Mouse (Mus musculus) neural tube, embryonic 12.5 days (tissue): ENCODE results near the gene Rps6kl1. TPM values are rescaled to one million over a fixed set of nuclear protein-coding genes. Genes with fewer than 3 reads are reported as not detected.
A peak's percentile ranks its signal among the peaks of the same experiment; 100 is the strongest.

ENCODE experiments used
- ATAC-seq: fragments of 200-750 bp; cut with Nextera tagmentation; 2 replicates; pipeline ENCODE4 v1.8.0; 2017; ENCODE audit warnings: low read depth, mild to moderate bottlenecking, moderate TSS enrichment, moderate library complexity; ENCODE audit not compliant: low FRiP score
- H3K27ac ChIP-seq: fragments of 300-500 bp; sonication (generic); 2 replicates; pipeline ENCODE4 v1.5.1; 2016
- H3K27me3 ChIP-seq: fragments of 300-500 bp; sonication (generic); replicated peaks from 2 replicates; pipeline ENCODE4 v1.6.1; 2016; ENCODE audit warnings: mild to moderate bottlenecking
- H3K36me3 ChIP-seq: fragments of 300-500 bp; sonication (generic); 2 replicates; pipeline ENCODE4 v1.6.1; 2016; ENCODE audit warnings: mild to moderate bottlenecking
- H3K4me1 ChIP-seq: fragments of 300-500 bp; sonication (generic); 2 replicates; pipeline ENCODE4 v1.6.1; 2016
- H3K4me2 ChIP-seq: fragments of 300-500 bp; sonication (generic); replicated peaks from 2 replicates; pipeline ENCODE4 v1.6.1; 2016; ENCODE audit warnings: mild to moderate bottlenecking
- H3K4me3 ChIP-seq: fragments of 300-500 bp; sonication (generic); 2 replicates; pipeline ENCODE4 v1.5.1; 2016
- H3K9ac ChIP-seq: fragments of 300-500 bp; sonication (generic); 2 replicates; pipeline ENCODE4 v1.6.1; 2016; ENCODE audit warnings: mild to moderate bottlenecking
- H3K9me3 ChIP-seq: fragments of 300-500 bp; sonication (generic); 2 replicates; pipeline ENCODE4 v1.6.1; 2016; ENCODE audit warnings: mild to moderate bottlenecking
- WGBS: fragments of 180-500 bp; shearing (Covaris S2); methylation state at CpG from one replicate; pipeline ENCODE4 v1.1.7; 2016; 5-methylcytosine and 5-hydroxymethylcytosine counted together
- polyA plus RNA-seq: library from polyadenylated mRNA; unstranded; fragments of >200 nt; fragmentation: Nextera tagmentation; extraction: Ambion mirVana; gene quantifications from 2 replicates; pipeline ENCODE4 v1.2.1, GENCODE M21; 2016

Gene Rps6kl1
- polyA plus RNA-seq, 1 experiment from 2014 or later: 14.6 TPM

DNA sequence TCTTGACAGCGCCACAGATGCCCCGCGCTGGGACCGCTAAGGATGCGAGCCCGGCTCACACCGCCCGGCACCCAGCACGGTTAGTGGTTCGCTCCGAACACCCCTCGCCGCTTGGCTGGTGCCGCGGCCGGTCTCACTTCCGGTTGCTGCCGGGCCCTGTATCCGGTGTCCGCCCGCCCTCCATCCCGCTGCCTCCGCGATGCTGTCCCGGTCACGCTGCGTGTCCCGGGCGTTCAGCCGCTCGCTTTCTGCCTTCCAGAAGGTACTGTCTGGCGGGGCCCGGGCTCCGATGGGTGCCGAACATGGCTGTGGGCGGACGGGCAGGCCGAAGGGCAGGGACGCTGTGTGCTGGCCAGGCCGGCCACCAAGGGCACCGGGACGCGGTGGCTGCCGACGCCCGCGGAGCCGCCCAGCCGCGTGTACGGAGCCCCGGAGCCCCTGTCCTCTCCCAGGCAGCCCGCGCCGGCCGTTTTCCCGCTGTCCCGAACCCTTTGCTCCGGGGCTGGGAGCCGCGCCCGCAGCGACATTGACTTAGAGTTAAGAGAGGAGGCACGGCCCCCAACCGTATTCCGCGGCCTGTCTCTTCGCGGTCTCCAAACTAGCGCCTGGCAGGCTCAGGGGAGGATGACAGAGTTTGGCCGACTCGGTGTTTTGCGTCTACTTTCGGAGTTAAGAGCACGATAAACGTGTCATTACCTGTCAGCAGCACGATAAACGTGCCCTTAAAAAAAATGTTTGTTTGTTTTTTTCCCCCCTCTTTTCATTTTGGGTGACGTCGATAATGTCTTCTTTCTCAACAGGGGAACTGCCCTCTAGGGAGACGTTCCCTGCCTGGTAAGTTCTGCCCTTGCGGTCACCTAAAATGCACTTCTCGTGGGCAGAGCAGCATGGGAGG, 40.1 kb downstream of the Rps6kl1 start, which contains the start of the genes Prox2 and Dlst:
TSS of gene Prox2 (minus strand) at position 62 of the 895 bp plus-strand sequence.
TSS of gene Dlst (plus strand) at position 136 of the 895 bp plus-strand sequence.
- peaks cover 9% of the 10 kb centered on the region for H3K36me3 ChIP-seq
- peak; percentile 97 for ATAC-seq
- H3K27ac ChIP-seq: peak within 1 kb of the TSS; percentile 63
- H3K27me3 ChIP-seq: no peaks in the 10 kb centered on the region
- H3K4me2 ChIP-seq: peak within 1 kb of the TSS; percentile 87
- H3K4me1 ChIP-seq: peaks cover 28% of the 10 kb centered on the region
- WGBS: under 1% methylated on average over 83 of the region's 83 CpGs
- H3K9ac ChIP-seq: peak within 1 kb of the TSS; percentile 95
- H3K9me3 ChIP-seq: no peaks in the 10 kb centered on the region
- peak within 1 kb of the TSS; percentile 97 for H3K4me3 ChIP-seq

DNA sequence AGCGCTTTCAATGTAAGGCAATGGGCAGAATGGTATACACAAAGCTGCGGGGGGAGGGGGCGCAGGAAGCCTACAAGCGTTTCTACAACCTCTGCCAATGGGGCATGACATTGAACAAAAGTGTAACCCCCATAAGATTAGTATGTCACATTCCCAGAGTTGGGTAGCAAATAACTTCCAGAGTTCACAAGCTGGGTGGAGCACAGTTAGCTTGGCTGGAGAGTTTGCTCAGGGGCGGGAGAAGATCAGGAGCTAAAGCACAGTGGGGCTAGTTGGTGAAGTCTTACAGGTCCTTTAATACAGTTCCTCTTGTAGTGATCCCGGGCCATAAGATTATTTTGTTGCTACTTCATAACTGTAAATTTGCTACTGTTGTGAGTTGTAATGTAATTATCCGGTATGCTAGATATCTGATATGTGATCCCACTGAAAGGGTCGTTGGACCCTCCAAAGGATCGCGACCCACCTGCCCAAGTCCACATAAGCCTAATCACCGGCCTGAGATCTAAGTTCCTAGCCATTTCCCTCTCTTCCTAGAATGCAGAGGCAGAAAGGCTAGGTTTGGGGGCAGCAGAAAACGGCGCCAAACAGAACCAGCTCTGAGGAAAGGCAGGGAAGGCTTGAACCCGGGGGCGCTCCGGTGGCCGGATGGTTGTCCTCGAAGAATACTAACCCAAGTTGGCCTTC, 40.9 kb downstream of the Rps6kl1 start:
- no peaks in the 10 kb centered on the region for H3K9me3 ChIP-seq
- H3K4me2 ChIP-seq: peak overlapping the region; percentile 87
- peak overlapping the region; percentile 95 for H3K9ac ChIP-seq
- H3K36me3 ChIP-seq: peaks cover 3% of the 10 kb centered on the region
- peaks cover 28% of the 10 kb centered on the region for H3K4me1 ChIP-seq
- ATAC-seq: peak; percentile 1; the same call in 1 of the 2 replicates
- no peaks in the 10 kb centered on the region for H3K27me3 ChIP-seq
- H3K27ac ChIP-seq: 0 out of 2 replicates have a peak overlapping the region, but pooled peaks have one; percentile 29
- WGBS: 17% methylated on average over 18 of the region's 18 CpGs
- H3K4me3 ChIP-seq: peak overlapping the region; percentile 97

DNA sequence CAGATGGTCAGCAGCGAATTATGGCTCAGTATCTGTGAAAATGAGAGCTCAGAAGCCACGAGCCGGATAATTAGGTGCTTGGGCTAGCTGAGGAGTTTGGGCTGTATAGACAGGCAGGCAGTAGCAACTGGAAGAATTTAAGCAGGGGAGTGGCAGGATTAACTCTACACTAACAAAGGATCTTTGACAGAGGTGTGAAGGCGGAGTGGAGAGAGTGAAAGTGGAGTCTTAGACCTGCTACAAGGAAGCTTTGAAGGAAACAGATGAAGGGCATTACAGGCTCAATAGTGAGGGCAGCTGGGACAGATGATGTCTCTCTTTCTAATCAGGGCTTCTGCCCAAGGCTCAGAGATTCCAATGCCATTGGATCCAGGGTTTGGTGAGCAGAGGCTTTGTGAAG, 41.6 kb downstream of the Rps6kl1 start:
- WGBS: 65% methylated on average over 4 of the region's 4 CpGs
- H3K36me3 ChIP-seq: no peaks in the 10 kb centered on the region
- H3K4me1 ChIP-seq: peaks cover 30% of the 10 kb centered on the region
- no peaks in the 10 kb centered on the region for H3K27me3 ChIP-seq
- no peak overlapping the region for H3K4me3 ChIP-seq
- peak overlapping the region; percentile 87; the same call in 1 of the 2 replicates for H3K4me2 ChIP-seq
- no peaks in the 10 kb centered on the region for H3K9me3 ChIP-seq
- no peak for ATAC-seq
- no peak overlapping the region for H3K9ac ChIP-seq
- no peak overlapping the region for H3K27ac ChIP-seq

DNA sequence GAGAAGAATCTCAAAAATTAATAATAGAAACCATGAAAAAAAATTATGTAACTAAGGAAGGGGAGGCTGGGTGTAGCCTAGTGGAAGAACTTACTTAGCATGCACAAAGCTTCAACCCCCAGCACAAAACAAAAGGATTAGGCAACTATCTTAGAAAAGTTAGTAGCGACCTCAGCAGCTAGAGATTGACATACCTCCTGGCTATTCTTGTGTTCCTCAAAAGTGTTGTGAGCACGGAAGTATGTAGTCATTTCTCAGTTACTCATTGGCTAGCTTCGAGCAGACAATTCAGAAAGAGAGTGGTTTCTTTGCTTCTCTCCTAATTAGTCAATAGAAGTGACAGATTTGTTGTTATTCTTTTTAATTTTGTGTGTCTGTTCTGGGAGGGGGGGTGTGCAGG, 42.4 kb downstream of the Rps6kl1 start:
- no peak overlapping the region for H3K27ac ChIP-seq
- no peaks in the 10 kb centered on the region for H3K9me3 ChIP-seq
- H3K4me1 ChIP-seq: peaks cover 30% of the 10 kb centered on the region
- H3K4me3 ChIP-seq: no peak overlapping the region
- no peak overlapping the region for H3K9ac ChIP-seq
- ATAC-seq: no peak
- no peaks in the 10 kb centered on the region for H3K36me3 ChIP-seq
- no peaks in the 10 kb centered on the region for H3K27me3 ChIP-seq
- 75% methylated on average over 3 of the region's 3 CpGs for WGBS
- no peak overlapping the region for H3K4me2 ChIP-seq

DNA sequence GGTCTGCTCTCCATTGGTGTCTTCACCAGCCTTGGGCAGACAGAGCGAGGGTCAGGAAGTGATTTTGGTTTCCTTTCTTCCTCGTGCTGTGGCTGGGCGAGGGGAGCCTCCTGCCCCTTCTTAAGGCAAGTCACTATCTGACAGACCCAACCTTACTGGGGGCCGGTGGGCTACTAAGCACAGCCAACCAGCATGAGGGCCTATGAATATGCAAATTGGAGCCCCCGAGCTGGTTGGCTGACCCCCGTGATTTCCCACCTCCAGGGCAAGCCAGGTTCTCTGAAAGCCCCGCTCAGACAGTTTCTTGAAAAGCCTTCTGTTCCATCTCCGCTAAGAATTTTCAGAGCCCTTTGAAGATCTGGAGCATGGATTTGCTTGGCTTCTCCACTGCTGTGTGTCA, 44.8 kb downstream of the Rps6kl1 start:
- H3K27me3 ChIP-seq: no peaks in the 10 kb centered on the region
- H3K4me3 ChIP-seq: no peak overlapping the region
- H3K27ac ChIP-seq: no peak overlapping the region
- no peaks in the 10 kb centered on the region for H3K9me3 ChIP-seq
- no peaks in the 10 kb centered on the region for H3K36me3 ChIP-seq
- peak overlapping the region; percentile 40 for H3K4me2 ChIP-seq
- 3% methylated on average over 8 of the region's 8 CpGs for WGBS
- no peak for ATAC-seq
- peak overlapping the region; percentile 38; the same call in 1 of the 2 replicates for H3K9ac ChIP-seq
- H3K4me1 ChIP-seq: peaks cover 19% of the 10 kb centered on the region

DNA sequence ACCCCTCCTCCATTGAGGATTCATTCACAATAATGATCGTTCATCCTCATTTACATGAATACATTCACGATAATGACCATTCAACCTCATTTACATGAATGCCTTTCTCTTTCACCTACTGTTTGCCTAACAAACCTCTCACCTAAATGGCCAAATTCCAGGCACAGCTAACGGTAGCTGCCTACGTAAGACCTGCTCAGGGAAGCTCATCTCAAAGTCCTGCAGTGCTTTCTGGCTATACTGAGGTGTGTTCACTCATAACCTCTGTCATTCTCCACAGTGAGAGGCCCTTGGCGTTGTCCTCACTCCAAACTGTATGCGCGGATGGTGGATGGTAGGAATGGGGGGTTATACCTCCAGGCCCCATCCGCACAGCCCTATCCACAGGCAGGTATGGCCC, 46.3 kb downstream of the Rps6kl1 start:
- H3K4me2 ChIP-seq: no peak overlapping the region
- H3K9ac ChIP-seq: no peak overlapping the region
- no peaks in the 10 kb centered on the region for H3K9me3 ChIP-seq
- peaks cover 16% of the 10 kb centered on the region for H3K4me1 ChIP-seq
- 83% methylated on average over 8 of the region's 8 CpGs for WGBS
- ATAC-seq: no peak
- no peak overlapping the region for H3K27ac ChIP-seq
- H3K4me3 ChIP-seq: no peak overlapping the region
- H3K27me3 ChIP-seq: no peaks in the 10 kb centered on the region
- no peaks in the 10 kb centered on the region for H3K36me3 ChIP-seq

DNA sequence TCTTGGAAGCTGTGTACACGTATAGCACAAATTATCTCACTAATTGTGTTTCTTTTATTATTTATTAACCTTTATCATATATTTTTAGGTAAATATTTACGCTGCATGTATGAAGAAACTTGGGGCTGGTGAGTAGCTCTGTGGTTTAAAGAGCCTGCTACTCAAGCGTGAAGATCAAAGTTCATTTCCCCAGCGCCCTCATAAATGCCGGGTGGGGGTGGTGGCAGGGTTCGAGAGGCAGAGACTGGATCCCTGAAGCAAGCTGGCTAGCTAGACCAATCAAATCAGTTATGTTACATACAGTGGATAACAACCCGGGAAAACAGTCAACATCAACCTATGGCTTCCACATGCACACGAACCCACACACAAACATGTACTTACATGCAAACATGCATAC, 48.0 kb downstream of the Rps6kl1 start:
- no peak for ATAC-seq
- no peaks in the 10 kb centered on the region for H3K27me3 ChIP-seq
- H3K9ac ChIP-seq: no peak overlapping the region
- H3K36me3 ChIP-seq: no peaks in the 10 kb centered on the region
- H3K27ac ChIP-seq: no peak overlapping the region
- no peak overlapping the region for H3K4me3 ChIP-seq
- H3K9me3 ChIP-seq: no peaks in the 10 kb centered on the region
- H3K4me2 ChIP-seq: no peak overlapping the region
- WGBS: 77% methylated on average over 8 of the region's 8 CpGs
- H3K4me1 ChIP-seq: peaks cover 12% of the 10 kb centered on the region

DNA sequence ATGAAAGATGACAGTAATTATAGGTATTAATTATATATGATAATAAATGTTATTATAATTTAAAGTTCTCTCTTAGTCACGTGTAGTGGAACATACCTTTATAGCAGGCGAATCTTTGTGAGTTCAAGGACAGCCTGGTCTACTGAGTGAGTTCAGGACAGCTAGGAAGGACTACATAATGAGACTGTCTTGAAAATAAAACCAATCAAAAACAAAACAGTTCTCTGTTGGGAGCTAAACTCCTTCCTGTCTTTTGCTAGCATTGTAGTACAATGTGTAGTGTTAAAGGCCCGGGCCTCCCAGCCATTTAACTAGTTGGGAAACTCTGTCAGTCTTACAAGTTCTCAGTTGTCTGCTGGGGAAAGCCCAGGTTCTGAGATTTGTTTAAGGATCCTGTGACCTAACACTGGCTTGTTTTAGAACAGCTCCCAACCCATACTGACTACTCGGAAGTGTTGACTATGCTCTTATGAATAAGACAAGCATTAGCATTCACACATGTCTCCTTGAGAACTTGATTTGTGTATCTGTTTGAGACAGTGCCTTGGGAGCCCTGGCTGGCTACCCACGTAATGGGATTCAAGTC, 49.5 kb downstream of the Rps6kl1 start:
- Histone ChIP-seq H3K36me3 (no peaks in the 10 kb centered on the region), H3K9ac (no peak overlapping the region), H3K4me1 (peaks cover 12% of the 10 kb centered on the region), H3K27me3 (no peaks in the 10 kb centered on the region), H3K4me3 (no peak overlapping the region), H3K27ac (no peak overlapping the region), H3K4me2 (no peak overlapping the region), H3K9me3 (no peaks in the 10 kb centered on the region)
- WGBS: 78% methylated on average over 5 of the region's 5 CpGs
- no peak for ATAC-seq

DNA sequence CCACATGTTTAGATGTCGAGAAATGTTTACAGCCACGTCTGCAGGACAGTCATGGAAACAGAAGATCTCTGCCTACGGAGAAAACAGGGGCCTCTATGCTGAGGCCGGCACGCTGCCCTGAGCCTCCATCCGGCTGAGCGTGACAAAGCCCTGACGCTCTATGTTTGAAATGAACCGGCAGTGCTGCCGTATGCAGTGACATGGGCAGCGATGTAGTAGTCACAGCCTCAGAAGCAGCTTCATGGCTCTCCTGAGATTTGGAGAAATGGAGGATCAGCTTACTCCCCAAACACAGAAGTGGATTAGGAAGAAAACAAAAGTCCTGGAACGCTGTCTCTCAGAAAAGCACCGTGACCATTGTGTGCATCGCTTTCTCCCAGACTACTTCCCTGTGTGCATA, 50.1 kb downstream of the Rps6kl1 start:
- no peak overlapping the region for H3K9ac ChIP-seq

DNA sequence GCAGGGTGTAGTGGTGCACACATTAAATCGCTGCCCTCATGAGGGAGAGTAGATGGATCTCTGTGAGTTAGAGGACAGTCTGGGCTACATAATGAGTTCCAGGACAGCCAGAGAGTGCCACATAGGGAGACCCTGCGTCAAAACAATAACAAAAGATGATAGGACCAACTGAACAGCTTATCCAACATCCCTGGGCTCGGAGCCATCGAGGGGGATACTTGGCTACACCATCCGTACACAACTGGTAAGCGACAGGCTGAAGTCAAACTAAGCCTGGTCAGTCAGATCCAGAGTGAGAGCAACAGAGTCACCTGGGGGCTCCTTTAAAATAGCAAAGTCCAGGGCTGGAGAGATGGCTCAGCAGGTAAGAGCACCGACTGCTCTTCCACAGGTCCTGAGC, 55.2 kb downstream of the Rps6kl1 start:
- Histone ChIP-seq H3K36me3 (no peaks in the 10 kb centered on the region), H3K27me3 (no peaks in the 10 kb centered on the region), H3K4me2 (no peak overlapping the region), H3K4me1 (peaks cover 4% of the 10 kb centered on the region; the same call in 1 of the 2 replicates), H3K4me3 (no peak overlapping the region), H3K27ac (no peak overlapping the region), H3K9me3 (no peaks in the 10 kb centered on the region), H3K9ac (no peak overlapping the region)
- no peak for ATAC-seq
- WGBS: 91% methylated on average over 7 of the region's 7 CpGs

More for the DNA sequence above, 50.1 kb downstream of the Rps6kl1 start:
- Histone ChIP-seq H3K27me3 (no peaks in the 10 kb centered on the region), H3K4me2 (no peak overlapping the region), H3K4me3 (no peak overlapping the region), H3K27ac (no peak overlapping the region), H3K9me3 (no peaks in the 10 kb centered on the region), H3K36me3 (no peaks in the 10 kb centered on the region), H3K4me1 (peaks cover 7% of the 10 kb centered on the region; the same call in 1 of the 2 replicates)
- WGBS: 57% methylated on average over 14 of the region's 14 CpGs
- no peak for ATAC-seq

DNA sequence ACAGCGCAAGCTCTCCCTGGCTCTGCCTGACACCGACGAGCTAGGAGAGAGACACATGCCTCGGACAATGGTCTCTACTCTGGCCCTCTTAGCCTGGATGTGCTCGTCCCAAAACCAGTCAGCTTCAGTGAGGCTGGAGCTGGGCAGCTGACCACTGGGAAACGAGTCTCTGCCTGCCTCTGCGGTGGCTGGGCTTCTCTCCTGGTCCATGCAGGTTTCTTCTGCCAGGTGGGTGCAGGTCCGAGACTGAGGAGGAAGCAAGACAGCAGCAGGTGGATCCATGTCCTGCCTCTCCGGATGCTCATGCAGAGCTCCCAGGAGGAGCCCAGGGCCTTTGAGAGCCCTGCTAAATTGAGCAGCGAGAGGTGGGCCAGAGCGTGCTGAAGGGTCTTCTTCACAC, 55.9 kb downstream of the Rps6kl1 start:
- Histone ChIP-seq H3K9me3 (no peaks in the 10 kb centered on the region), H3K27me3 (no peaks in the 10 kb centered on the region), H3K36me3 (no peaks in the 10 kb centered on the region), H3K9ac (no peak overlapping the region), H3K4me1 (peaks cover 3% of the 10 kb centered on the region; the same call in 1 of the 2 replicates), H3K4me3 (no peak overlapping the region), H3K4me2 (no peak overlapping the region), H3K27ac (no peak overlapping the region)
- ATAC-seq: no peak
- 89% methylated on average over 11 of the region's 11 CpGs for WGBS

DNA sequence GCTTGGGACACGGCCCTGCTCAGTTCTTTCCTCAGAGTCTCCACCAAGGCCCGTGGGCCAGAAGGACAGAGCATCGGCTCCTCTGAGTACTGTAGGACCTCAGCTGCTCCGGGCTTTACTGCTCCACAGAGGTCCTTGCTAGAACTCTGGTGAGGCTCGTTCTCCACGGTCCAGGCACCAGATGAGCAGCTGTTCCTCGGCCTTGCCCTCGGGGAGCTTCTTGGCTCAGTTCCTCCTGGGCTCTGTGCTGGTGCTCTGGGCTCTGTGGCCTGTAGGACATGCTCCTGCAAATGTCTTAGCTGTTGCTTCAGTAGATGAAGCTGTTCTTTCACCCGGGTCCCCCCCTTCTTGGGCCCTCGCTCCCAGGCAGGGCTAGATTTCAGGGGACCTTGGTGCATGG, 56.4 kb downstream of the Rps6kl1 start:
- 79% methylated on average over 10 of the region's 10 CpGs for WGBS
- Histone ChIP-seq H3K27me3 (no peaks in the 10 kb centered on the region), H3K4me3 (no peak overlapping the region), H3K4me1 (peaks cover 3% of the 10 kb centered on the region; the same call in 1 of the 2 replicates), H3K9ac (no peak overlapping the region), H3K9me3 (no peaks in the 10 kb centered on the region), H3K36me3 (no peaks in the 10 kb centered on the region), H3K4me2 (no peak overlapping the region), H3K27ac (no peak overlapping the region)
- no peak for ATAC-seq
